Mouse (Mus musculus) spleen, postnatal 4 days (tissue): ENCODE data around the gene Gm28374.
A peak's percentile ranks its signal among the peaks of the same experiment; 100 is the strongest.

Source experiments
- DNase-seq, 2 experiments: peaks; one replicate each; pipeline ENCODE4 v3.0.0; 2022; ENCODE audit warnings: low spot score in 2 of 2

Gm28374 gene

GRCm38 (mm10) chr19:6085417-6085879 lies 3.4 kb upstream of the Gm28374 start:
- DNase-seq: peak; percentile 75 to 83

GRCm38 (mm10) chr19:6084478-6085248 lies 2.6 kb upstream of the Gm28374 start, which contains the start of the genes Zfpl1 and Cdca5:
Gene Zfpl1 (minus strand): TSS chr19:6084956.
Gene Cdca5 (plus strand): TSS chr19:6084983.
- DNase-seq: peak; percentile 95 to 97

GRCm38 (mm10) chr19:6079983-6080480 lies 2.0 kb downstream of the Gm28374 start, which contains the start of gene Tmem262:
Gene Tmem262 (plus strand): TSS chr19:6080033.
- DNase-seq: no peak

GRCm38 (mm10) chr19:6076564-6077393 lies 5.3 kb downstream of the Gm28374 start, which contains the start of gene Vps51:
Gene Vps51 (minus strand): TSS chr19:6077231.
- DNase-seq: peak; percentile 86 to 88

GRCm38 (mm10) chr19:6073889-6074288 lies 8.2 kb downstream of the Gm28374 start:
- DNase-seq: no peak

GRCm38 (mm10) chr19:6071261-6071660 lies 10.8 kb downstream of the Gm28374 start:
- DNase-seq: no peak

- no peak for DNase-seq
These were observed 11.3 kb downstream of the Gm28374 start for GRCm38 (mm10) chr19:6070571-6071250.

- no peak for DNase-seq
These were observed 12.2 kb downstream of the Gm28374 start for GRCm38 (mm10) chr19:6069851-6070250.

- DNase-seq: peak in 1 of 2 experiments; percentile 74
These were observed 13.1 kb downstream of the Gm28374 start for GRCm38 (mm10) chr19:6068951-6069350.

GRCm38 (mm10) chr19:6067724-6068415 lies 14.2 kb downstream of the Gm28374 start, which contains the start of gene Tm7sf2:
Gene Tm7sf2 (minus strand): TSS chr19:6068373.
- peak; percentile 90 to 93 for DNase-seq

GRCm38 (mm10) chr19:6067011-6067723 lies 14.9 kb downstream of the Gm28374 start:
- DNase-seq: peak; percentile 87 to 96

GRCm38 (mm10) chr19:6066571-6066970 lies 15.5 kb downstream of the Gm28374 start:
- peak in 1 of 2 experiments; percentile 64 for DNase-seq

GRCm38 (mm10) chr19:6063081-6063480 lies 19.0 kb downstream of the Gm28374 start:
- no peak for DNase-seq

GRCm38 (mm10) chr19:6062418-6062817 lies 19.6 kb downstream of the Gm28374 start:
- DNase-seq: no peak

- DNase-seq: peak; percentile 60 to 82
These were observed 20.3 kb downstream of the Gm28374 start for GRCm38 (mm10) chr19:6061641-6062302.

GRCm38 (mm10) chr19:6061021-6061533 lies 21.0 kb downstream of the Gm28374 start, which contains the start of gene Znhit2:
Gene Znhit2 (plus strand): TSS chr19:6061192.
- peak; percentile 90 to 93 for DNase-seq

- no peak for DNase-seq
These were observed 23.1 kb downstream of the Gm28374 start for GRCm38 (mm10) chr19:6058966-6059365.

GRCm38 (mm10) chr19:6058513-6058912 lies 23.5 kb downstream of the Gm28374 start:
- DNase-seq: no peak
